Mouse (Mus musculus) T-cell, adult 2 months (primary cell): ENCODE measurements around the gene Tex37.

Source experiments
- DNase-seq: peaks from one replicate; pipeline ENCODE4 v3.0.0; 2022; ENCODE audit warnings: low spot score

The Tex37 gene

DNA sequence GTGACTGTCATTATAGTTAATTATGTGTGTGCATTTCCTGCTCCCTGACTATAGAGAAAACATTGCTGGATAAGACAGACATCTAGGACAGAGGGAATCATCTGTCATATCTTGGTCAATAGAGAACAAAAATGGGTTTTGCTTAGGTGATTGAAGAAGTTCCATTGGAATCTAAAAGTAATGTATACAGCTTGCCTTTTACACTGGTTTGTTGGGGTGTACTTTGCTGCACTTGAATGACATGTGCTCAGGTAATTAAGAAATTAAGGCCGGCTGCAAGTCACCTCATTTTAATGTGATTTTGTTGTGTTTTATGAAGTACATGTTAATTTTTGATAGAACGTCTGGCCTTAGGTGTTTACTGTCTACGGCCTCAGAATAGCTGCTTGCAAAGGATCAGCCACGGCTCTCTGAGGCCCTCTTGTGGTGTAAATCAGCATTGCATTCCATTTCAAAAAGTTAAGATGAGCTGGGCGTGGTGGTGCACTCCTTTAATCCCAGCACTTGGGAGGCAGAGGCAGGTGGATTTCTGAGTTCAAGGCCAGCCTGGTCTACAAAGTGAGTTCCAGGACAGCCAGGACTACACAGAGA is 37.9 kb downstream of the Tex37 start:
- DNase-seq = peak; percentile 78

DNA sequence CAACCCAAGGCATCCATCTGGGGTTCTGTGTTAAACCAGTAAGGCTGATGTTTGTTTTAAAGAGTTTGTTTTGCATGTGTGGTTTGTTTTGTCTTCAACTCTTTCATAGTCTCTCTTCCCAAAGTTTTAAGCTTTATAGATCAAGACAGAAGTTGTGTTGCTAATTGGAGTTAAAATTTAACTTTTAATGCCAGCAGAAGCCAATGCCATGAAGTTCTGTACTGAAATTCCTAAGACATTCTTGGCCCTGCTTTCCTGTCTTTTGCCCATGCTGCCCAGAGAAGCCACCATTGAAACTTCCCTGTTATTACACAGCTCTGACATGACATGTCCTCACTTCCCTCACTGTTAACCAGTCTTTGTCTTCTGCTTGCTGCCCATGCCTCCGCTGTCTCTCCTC is 43.7 kb downstream of the Tex37 start:
- DNase-seq = no peak

DNA sequence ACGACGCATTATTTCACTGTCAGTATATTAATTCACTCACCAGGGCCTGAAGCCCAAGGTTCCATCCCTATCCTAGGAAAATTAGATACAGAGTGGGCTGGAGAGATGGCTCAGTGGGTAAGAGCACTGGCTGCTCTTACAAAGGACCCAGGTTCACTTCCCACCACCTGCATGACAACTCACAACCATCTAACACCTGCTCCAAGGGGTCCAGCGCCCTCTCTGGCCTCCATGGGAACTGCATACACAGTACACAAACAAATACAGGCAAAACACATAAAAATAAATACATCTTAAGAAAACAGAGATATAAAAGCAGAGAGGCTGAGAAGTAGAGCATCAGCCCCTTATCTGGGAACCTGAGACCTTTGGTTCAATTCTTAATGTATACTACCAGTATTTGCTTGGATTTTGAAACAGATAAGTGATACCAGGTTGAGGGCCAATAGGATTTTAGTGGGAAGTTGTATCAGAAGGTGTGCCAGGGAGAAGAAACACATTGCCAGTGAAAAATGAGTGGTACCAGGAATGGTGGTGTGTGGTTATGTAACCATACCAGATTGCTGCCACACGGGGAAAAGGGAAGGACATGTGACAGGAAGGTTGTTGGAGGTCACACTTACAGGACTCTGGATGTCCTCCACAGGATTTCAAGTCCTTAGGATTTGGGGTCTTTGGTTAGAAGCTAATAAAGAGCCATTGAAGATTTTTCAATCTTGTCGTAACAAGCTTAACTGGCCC is 44.5 kb downstream of the Tex37 start:
- DNase-seq = peak; percentile 22

DNA sequence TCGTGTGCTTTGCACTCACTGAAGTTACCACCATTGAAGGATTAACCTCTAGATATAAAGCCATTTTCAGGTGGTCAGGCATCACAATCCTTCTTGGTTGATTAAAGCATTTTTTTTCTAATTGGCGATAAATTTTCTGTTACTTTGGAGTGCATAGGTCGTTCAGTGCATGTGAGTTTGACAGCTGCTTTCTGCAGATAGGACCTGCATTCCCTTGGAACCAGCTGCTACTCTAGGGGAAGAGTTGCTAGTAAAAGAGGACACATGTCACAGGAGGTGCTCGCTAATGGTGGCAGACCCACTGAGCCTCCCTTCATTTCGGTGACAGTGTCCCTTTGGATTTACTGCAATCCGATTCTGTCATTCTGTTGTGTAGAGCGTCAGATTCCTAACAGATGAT is 46.2 kb downstream of the Tex37 start:
- no peak for DNase-seq

DNA sequence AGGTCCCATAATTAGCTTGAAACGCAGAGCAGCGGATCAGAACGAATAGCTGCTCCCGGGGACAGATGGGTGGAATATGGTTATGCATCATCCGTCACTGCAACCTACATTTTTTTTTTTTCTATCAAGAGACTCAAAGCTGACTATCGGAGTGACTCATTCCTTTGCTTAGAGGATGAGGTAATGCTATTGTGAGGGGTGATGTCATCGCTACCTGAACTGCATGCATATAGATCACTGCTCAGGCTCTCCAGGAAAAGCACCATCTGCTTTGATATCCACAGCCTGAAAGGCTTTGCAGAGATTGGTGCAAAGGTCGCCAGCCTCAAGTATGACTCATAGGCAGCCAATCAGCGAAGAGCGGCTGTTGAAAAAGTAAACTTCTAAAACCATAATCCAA is 46.6 kb downstream of the Tex37 start:
- DNase-seq = peak; percentile 59

DNA sequence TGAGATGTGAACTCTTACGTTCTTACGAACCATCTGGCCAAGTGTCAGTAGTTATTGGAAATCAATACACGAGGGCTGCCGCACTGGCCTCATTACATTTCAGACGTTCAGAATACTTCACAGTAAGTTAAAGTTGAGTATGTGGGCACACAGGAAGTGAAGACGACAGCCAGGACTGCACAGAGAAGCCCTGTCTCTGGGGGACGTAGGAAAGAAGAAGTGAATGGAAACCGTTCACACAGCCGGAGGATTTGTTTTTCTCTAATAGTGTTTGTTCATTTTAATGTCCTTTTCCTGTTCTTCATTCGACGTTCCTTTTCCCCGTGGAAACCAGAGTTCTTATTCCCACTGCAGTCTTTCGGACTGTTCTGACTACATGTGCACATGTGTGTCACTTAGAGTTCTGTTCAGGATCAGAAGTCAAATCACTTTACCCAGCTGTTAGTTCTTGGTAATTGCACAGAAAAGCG is 47.2 kb downstream of the Tex37 start:
- DNase-seq = no peak

DNA sequence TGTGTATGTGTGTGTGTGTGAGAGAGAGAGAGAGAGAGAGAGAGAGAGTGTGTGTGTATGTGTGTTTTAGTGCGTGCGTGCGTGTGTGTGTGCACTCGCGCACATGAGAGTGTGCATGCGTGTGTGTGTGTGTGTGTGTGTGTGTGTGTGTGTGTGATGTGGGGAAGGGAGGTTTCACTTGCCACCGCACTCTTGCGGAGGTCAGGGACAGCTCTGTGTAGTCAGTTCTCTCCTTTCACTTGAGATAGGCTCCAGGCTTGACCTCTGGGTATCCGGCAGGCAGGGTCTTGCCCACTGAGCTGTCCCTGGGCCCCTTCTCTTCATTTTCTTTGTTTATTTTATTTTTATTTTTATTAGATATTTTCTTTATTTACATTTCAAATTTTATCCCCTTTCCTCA is 51.4 kb downstream of the Tex37 start:
- DNase-seq = no peak

DNA sequence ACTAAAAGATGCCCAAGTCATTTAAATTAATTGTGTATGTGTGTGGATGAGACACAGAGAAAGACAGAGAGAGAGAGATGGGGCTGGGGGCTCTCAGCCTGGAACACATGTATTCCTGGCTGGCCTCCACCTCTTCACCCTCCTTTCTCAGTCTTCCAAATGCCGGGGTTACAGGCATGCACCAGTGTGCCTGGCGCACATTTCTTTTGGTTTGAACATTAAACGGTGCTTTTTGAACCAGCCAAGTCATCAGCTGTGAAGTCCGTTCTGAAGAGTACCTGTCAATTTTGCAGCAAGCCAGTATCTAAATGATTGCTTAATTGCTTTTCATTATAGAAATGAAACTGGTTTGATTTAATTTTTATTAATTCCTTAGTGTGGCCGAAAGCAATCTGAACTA is 52.0 kb downstream of the Tex37 start:
- DNase-seq = no peak

DNA sequence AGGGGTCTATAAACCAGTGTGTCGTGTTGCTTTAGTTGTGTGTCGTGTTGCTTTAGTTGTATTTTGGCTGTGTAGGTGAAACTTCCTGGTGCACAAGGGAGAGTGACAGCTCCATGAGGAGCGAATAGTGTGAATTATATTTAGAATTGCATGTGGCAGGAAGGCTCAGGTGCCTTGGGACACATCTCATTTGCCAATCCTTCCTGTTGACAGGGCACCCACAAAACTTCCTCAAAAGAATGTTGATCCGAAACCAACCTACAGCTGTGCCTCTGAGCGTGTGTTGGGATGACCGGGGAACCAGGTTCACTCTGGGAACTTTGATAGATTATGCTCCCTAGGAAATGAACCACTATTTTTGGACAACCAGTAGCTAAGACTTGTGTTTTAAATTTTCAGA is 54.4 kb downstream of the Tex37 start:
- no peak for DNase-seq
